In genomic region chr1:41393287-41393686, GRCm38 (mm10) we compare ENCODE assay signal across 30 mouse cellular contexts.
DNase-seq lines count a peak whose midpoint lies in the region; ATAC-seq and TF ChIP-seq lines count a peak whose summit lies in the region.
"Had no signal": no experiment of that assay in that cellular context is flagged by ENCODE, and none has a peak within 500 bp of the region (broad histone marks: within the 10 kb centered on the region; RNA-seq: fewer than 3 reads in every experiment).

No protein-coding gene starts in this region.

- no peak overlapping the region for H3K4me2 ChIP-seq in kidney, embryonic 15.5 days
- H3K4me2 ChIP-seq in liver, postnatal 0 days (ENCODE audit: low read depth, low read length): no peak overlapping the region
- no peak overlapping the region for H3K4me2 ChIP-seq in stomach, postnatal 0 days (replicated peaks; ENCODE audit: low read depth)
- H3K4me2 ChIP-seq in forebrain, embryonic 14.5 days (ENCODE audit: low read length): no peak overlapping the region
- H3K4me2 ChIP-seq: embryonic facial prominence, embryonic 13.5 days; forebrain, embryonic 13.5 days; heart, embryonic 13.5 days; hindbrain, embryonic 12.5 days; hindbrain, embryonic 15.5 days had no signal

- H3K9me3 ChIP-seq in kidney, embryonic 15.5 days (replicated peaks): no peaks in the 10 kb centered on the region
- no peaks in the 10 kb centered on the region for H3K9me3 ChIP-seq in liver, postnatal 0 days (ENCODE audit: low read length)
- H3K9me3 ChIP-seq in stomach, postnatal 0 days (ENCODE audit: control insufficient read depth, low read length): no peaks in the 10 kb centered on the region
- no peaks in the 10 kb centered on the region; the same call in 1 of the 2 replicates for H3K9me3 ChIP-seq in forebrain, embryonic 14.5 days (replicated peaks; ENCODE audit: control insufficient read depth, low read length)
- H3K9me3 ChIP-seq: embryonic facial prominence, embryonic 10.5 days; embryonic facial prominence, embryonic 13.5 days; forebrain, embryonic 13.5 days; heart, embryonic 10.5 days; heart, embryonic 13.5 days; hindbrain, embryonic 12.5 days; hindbrain, embryonic 15.5 days had no signal

- H3K27me3 ChIP-seq in kidney, embryonic 15.5 days: no peaks in the 10 kb centered on the region
- H3K27me3 ChIP-seq in liver, adult 2 months (ENCODE audit: control insufficient read depth, insufficient read depth, low read length): no peaks in the 10 kb centered on the region
- no peaks in the 10 kb centered on the region for H3K27me3 ChIP-seq in liver, postnatal 0 days (ENCODE audit: insufficient read depth, low read length)
- 0 out of 2 replicates have a peak, but pooled peaks cover 2% of the 10 kb centered on the region for H3K27me3 ChIP-seq in stomach, postnatal 0 days (ENCODE audit: control insufficient read depth, insufficient read depth, low read length)
- no peaks in the 10 kb centered on the region for H3K27me3 ChIP-seq in forebrain, embryonic 14.5 days (replicated peaks; ENCODE audit: control insufficient read depth, insufficient read depth, low read length)
- H3K27me3 ChIP-seq: embryonic facial prominence, embryonic 13.5 days; forebrain, embryonic 13.5 days; heart, embryonic 13.5 days; hindbrain, embryonic 12.5 days; hindbrain, embryonic 15.5 days had no signal

- no peak for TF ChIP-seq CTCF in liver, adult 2 months (IDR thresholded peaks at IDR 0.05; ENCODE audit: low read depth, low read length)
- TF ChIP-seq CTCF in liver, postnatal 0 days (IDR thresholded peaks at IDR 0.05; ENCODE audit: low read depth): no peak
- TF ChIP-seq CTCF in stomach, postnatal 0 days (IDR thresholded peaks at IDR 0.05; ENCODE audit: low read depth): no peak

- TF ChIP-seq EP300 in liver, postnatal 0 days (IDR thresholded peaks at IDR 0.05; ENCODE audit: low read depth): no peak
- TF ChIP-seq EP300 in stomach, postnatal 0 days (optimal IDR thresholded peaks at IDR 0.05): no peak

- no peak overlapping the region for H3K4me3 ChIP-seq in kidney, embryonic 15.5 days (replicated peaks)
- H3K4me3 ChIP-seq in liver, adult 2 months (ENCODE audit: insufficient read depth, low read depth, low read length): no peak overlapping the region
- H3K4me3 ChIP-seq in liver, postnatal 0 days (ENCODE audit: low read depth, low read length): no peak overlapping the region
- H3K4me3 ChIP-seq in stomach, postnatal 0 days (ENCODE audit: low read depth, low read length): no peak overlapping the region
- H3K4me3 ChIP-seq in forebrain, embryonic 14.5 days (ENCODE audit: low read depth, low read length): no peak overlapping the region
- H3K4me3 ChIP-seq: embryonic facial prominence, embryonic 10.5 days; embryonic facial prominence, embryonic 13.5 days; erythroblast, embryonic 14.5 days; forebrain, embryonic 13.5 days; heart, adult 2 months; heart, embryonic 10.5 days; heart, embryonic 13.5 days; hindbrain, embryonic 12.5 days; hindbrain, embryonic 15.5 days had no signal

- no peak for ATAC-seq in kidney, embryonic 15.5 days (replicated peaks; ENCODE audit: low FRiP score)
- no peak for ATAC-seq in liver, postnatal 0 days
- ATAC-seq in stomach, postnatal 0 days (ENCODE audit: low FRiP score, low TSS enrichment): peak; percentile 72
- no peak for ATAC-seq in forebrain, embryonic 14.5 days
- ATAC-seq: activated CD4-positive, CD25-positive, alpha-beta regulatory T cell, adult 4 months; CD4-positive, CD25-positive, alpha-beta regulatory T cell, adult 4 months; forebrain, embryonic 13.5 days had no signal

- no peaks in the 10 kb centered on the region for H3K36me3 ChIP-seq in kidney, embryonic 15.5 days
- no peaks in the 10 kb centered on the region for H3K36me3 ChIP-seq in liver, adult 2 months (ENCODE audit: control insufficient read depth, insufficient read depth, low read length)
- no peaks in the 10 kb centered on the region for H3K36me3 ChIP-seq in liver, postnatal 0 days (replicated peaks; ENCODE audit: insufficient read depth, low read length)
- no peaks in the 10 kb centered on the region for H3K36me3 ChIP-seq in stomach, postnatal 0 days (ENCODE audit: control insufficient read depth, insufficient read depth, low read length)
- no peaks in the 10 kb centered on the region for H3K36me3 ChIP-seq in forebrain, embryonic 14.5 days (ENCODE audit: control insufficient read depth, insufficient read depth, low read length)
- H3K36me3 ChIP-seq: embryonic facial prominence, embryonic 10.5 days; embryonic facial prominence, embryonic 13.5 days; heart, embryonic 10.5 days; heart, embryonic 13.5 days; hindbrain, embryonic 12.5 days; hindbrain, embryonic 15.5 days had no signal

- no peaks in the 10 kb centered on the region for H3K79me2 ChIP-seq in liver, adult 2 months (ENCODE audit: control insufficient read depth, insufficient read depth, low read length)

- peak; percentile 6 for DNase-seq in kidney, adult 11 months
- DNase-seq in kidney, postnatal 10 days: no peak
- peak; percentile 63 for DNase-seq in kidney, adult 9 months
- peak; percentile 46 for DNase-seq in liver, adult 2 months (ENCODE audit: extremely low read depth, low read depth, low spot score)
- no peak for DNase-seq in liver, postnatal 0 days
- no peak for DNase-seq in stomach, postnatal 0 days (ENCODE audit: low spot score)
- DNase-seq in forebrain, embryonic 14.5 days (ENCODE audit: low spot score): no peak
- DNase-seq: adrenal gland, adult 8-10 months; adrenal gland, postnatal 25 days; cerebellum, adult 11-12 months; cerebellum, adult 8-10 months; cerebellum, postnatal 10 days; cerebellum, postnatal 36 days; embryo, embryonic 11 days; gastrocnemius, postnatal 10 days; gastrocnemius, postnatal 36 days; heart, adult 2 months; heart, postnatal 14 days; heart, postnatal 4 days had no signal

- H3K4me1 ChIP-seq in kidney, embryonic 15.5 days: peaks cover 17% of the 10 kb centered on the region
- no peaks in the 10 kb centered on the region for H3K4me1 ChIP-seq in liver, adult 2 months (ENCODE audit: control insufficient read depth, insufficient read depth, low read length)
- H3K4me1 ChIP-seq in liver, postnatal 0 days (ENCODE audit: insufficient read depth): no peaks in the 10 kb centered on the region
- H3K4me1 ChIP-seq in stomach, postnatal 0 days (replicated peaks; ENCODE audit: control insufficient read depth, insufficient read depth): no peaks in the 10 kb centered on the region
- peaks cover 11% of the 10 kb centered on the region; the same call in 1 of the 2 replicates for H3K4me1 ChIP-seq in forebrain, embryonic 14.5 days (ENCODE audit: control insufficient read depth, insufficient read depth, low read length)

- 55% methylated on average over 4 of the region's 4 CpGs for WGBS in kidney, embryonic 15.5 days
- WGBS in liver, adult 2 months: 63% methylated on average over 4 of the region's 4 CpGs
- WGBS in liver, postnatal 0 days (ENCODE audit: insufficient replicate concordance): 69% methylated on average over 4 of the region's 4 CpGs
- 53% methylated on average over 4 of the region's 4 CpGs for WGBS in stomach, postnatal 0 days
- WGBS in forebrain, embryonic 14.5 days: 80% methylated on average over 4 of the region's 4 CpGs

- TF ChIP-seq POLR2A in liver, adult 2 months (IDR thresholded peaks at IDR 0.05; ENCODE audit: extremely low read depth, insufficient read depth, low read length): no peak

- H3K9ac ChIP-seq in kidney, embryonic 15.5 days: no peak overlapping the region
- no peak overlapping the region for H3K9ac ChIP-seq in liver, adult 2 months (ENCODE audit: low read depth, low read length)
- no peak overlapping the region for H3K9ac ChIP-seq in liver, postnatal 0 days (replicated peaks)
- no peak overlapping the region for H3K9ac ChIP-seq in stomach, postnatal 0 days (ENCODE audit: low read length)
- no peak overlapping the region for H3K9ac ChIP-seq in forebrain, embryonic 14.5 days (ENCODE audit: low read length)
- H3K9ac ChIP-seq: embryonic facial prominence, embryonic 13.5 days; forebrain, embryonic 13.5 days; heart, embryonic 13.5 days; hindbrain, embryonic 12.5 days; hindbrain, embryonic 15.5 days had no signal

- H3K27ac ChIP-seq in kidney, embryonic 15.5 days: no peak overlapping the region
- no peak overlapping the region for H3K27ac ChIP-seq in liver, adult 2 months (replicated peaks; ENCODE audit: insufficient read depth, low read depth, low read length)
- no peak overlapping the region for H3K27ac ChIP-seq in liver, postnatal 0 days (ENCODE audit: low read depth)
- no peak overlapping the region for H3K27ac ChIP-seq in stomach, postnatal 0 days (replicated peaks)
- H3K27ac ChIP-seq in forebrain, embryonic 14.5 days (ENCODE audit: low read depth, low read length): no peak overlapping the region
- H3K27ac ChIP-seq: embryonic facial prominence, embryonic 10.5 days; embryonic facial prominence, embryonic 13.5 days; forebrain, embryonic 13.5 days; heart, adult 2 months; heart, embryonic 10.5 days; heart, embryonic 13.5 days; hindbrain, embryonic 12.5 days; hindbrain, embryonic 15.5 days had no signal

Comparison
In these comparisons a context has a peak if more than half of its experiments do, and no peak if none do; other contexts are left out.
1. DNase-seq: peak in kidney, adult 11 months (single experiment), kidney, adult 9 months (single experiment) and liver, adult 2 months (single experiment); none in kidney, postnatal 10 days (single experiment), liver, postnatal 0 days (single experiment), stomach, postnatal 0 days (single experiment) and forebrain, embryonic 14.5 days (single experiment).